Mouse (Mus musculus): Measurements from ENCODE around the gene Med31.

Med31 gene

DNA sequence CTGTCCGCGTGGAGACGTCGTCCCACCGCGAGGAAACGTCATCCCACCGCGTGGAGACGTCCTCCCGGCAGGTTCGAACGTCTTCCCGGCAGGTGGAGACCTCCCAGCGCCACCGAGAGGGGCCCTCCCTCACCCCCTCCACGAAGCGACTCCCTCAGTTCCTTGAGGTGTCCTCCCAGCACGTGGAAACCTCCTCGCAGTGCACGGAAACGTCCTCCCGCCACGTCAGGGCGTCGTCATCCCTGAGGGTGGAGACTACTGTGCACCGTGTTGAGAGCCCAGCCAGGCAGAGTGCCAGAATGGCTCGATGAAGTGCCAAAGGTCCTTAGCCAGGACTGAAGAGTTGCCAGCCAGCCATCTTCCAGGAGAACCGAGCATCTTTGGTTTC lies at the start of gene Med31:
Med31 (minus strand) TSS at position 183 of the 388 bp plus-strand sequence.
- peak; percentile 84 to 86 for DNase-seq

DNA sequence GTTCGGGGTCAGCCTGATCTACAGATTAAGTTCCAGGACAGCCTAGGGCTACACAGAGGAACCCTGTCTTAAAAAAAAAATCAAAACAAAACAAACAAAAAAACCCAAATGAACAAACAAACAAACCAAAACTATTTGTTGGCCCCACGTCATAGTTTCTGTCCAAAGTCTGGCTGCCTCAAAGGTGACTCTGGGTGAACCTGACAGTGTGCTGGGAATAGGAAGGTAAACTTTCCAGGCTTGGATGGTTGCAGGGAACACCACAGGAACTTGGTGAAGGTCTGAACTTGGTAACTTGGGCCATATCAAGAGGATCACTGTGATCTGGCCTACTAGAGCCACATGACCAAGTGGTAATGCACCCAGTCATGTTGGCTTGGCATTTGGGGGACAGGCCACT lies 41.0 kb upstream of the Med31 start:
- no peak for DNase-seq

- DNase-seq: no peak
These were observed 40.2 kb upstream of the Med31 start for GRCm38 (mm10) chr11:72255629-72256028.

GRCm38 (mm10) chr11:72245196-72245753 lies 29.9 kb upstream of the Med31 start:
- DNase-seq: no peak

DNA sequence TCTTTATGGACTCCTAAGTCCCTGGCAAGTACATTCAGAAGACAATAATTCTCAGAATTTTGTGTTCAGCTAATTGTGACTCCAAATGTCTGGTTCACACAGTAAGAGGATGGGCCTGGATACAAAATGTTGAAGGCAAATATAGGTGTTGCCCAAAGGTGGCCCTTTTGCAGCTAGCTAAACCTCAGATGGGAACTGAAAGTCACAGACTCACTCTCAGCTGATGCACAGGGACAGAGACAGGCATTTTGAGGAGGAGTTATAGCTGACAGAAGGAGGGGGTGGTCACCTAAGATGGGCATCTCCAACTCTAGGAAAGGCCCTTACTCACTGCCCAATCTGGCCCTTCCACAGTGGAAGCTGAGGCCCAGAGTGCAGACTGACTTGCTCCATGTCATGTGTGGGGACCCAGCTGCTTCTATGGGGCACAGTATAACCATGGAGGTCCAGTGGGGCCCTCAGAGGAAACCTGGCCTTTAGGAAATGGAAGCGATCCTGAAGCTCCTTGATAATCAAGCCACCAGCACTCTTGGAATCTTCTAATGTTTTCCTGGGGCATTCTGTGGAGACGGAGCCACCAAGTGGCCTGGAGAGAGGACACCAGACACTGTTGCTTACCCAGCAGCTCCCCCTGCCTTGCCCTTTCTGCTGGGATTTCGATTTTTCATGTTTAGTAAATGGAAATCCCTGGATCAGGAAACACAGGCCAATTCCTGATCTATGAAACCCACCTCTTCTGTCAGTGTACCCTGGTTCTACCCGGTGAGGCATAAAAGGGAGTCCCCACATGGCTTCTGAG lies 24.9 kb upstream of the Med31 start:
- no peak for DNase-seq

DNA sequence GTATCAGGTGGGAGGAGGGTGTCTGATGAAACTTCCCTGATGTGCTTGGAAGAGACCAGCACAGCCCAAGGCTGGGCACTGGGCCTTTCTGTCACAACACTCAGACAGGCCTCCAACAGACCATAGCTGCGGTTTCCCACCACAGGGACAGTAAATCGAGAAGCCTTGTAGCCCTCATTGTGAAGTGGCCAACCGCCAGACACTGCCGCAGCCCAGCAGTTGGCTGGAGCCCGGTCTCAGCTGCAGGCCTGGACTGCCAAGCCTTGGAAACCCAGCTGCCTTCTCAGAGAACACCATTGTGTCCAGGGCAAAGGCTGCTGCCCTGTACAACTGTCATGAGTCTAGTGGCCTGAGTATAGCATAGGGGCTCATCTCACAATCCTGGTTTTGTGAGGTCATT lies 18.6 kb upstream of the Med31 start:
- DNase-seq: peak; percentile 6 to 12

- DNase-seq: no peak
These were observed 17.6 kb upstream of the Med31 start for GRCm38 (mm10) chr11:72232991-72233390.

DNA sequence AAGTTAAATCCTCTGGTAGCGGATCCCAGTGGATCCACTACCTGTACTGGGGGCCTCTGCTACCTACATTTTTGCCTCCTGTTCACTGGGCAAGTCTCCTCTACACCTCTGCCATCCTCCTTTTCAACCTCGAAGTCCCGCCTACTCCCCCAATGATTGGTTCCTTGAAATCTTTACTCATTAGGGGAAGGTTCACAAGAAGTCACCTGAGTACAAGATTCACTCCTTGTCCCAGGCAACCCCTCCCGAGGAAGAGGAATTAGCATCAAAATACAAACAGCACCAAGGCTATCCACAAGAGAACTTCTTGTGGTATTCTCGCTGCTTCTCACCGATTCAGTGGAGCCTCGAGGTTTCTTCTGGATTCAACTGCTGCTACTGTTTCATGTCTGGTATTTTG lies 16.7 kb upstream of the Med31 start:
- no peak for DNase-seq

- DNase-seq: no peak
These were observed 13.1 kb upstream of the Med31 start for GRCm38 (mm10) chr11:72228513-72228912.

DNA sequence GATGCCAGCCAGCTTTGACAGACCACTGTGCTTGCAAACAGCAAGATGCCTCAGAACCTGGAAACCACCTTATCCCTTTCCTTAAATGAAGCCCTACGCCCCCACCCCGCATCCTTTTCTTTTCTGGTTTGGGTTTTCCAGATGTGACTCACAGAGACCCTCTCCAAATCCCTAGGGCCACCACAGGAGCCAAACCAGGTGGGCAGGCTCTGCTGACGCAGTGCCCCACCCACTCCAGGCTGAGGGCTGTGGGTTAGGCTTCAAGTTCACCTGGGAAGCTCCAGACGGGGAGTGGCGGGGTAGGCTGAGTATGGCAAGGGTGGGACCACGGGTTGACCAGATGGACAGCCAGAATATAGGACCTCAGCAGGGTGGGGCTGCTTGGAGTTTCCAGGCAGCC lies 11.5 kb upstream of the Med31 start:
- no peak for DNase-seq

DNA sequence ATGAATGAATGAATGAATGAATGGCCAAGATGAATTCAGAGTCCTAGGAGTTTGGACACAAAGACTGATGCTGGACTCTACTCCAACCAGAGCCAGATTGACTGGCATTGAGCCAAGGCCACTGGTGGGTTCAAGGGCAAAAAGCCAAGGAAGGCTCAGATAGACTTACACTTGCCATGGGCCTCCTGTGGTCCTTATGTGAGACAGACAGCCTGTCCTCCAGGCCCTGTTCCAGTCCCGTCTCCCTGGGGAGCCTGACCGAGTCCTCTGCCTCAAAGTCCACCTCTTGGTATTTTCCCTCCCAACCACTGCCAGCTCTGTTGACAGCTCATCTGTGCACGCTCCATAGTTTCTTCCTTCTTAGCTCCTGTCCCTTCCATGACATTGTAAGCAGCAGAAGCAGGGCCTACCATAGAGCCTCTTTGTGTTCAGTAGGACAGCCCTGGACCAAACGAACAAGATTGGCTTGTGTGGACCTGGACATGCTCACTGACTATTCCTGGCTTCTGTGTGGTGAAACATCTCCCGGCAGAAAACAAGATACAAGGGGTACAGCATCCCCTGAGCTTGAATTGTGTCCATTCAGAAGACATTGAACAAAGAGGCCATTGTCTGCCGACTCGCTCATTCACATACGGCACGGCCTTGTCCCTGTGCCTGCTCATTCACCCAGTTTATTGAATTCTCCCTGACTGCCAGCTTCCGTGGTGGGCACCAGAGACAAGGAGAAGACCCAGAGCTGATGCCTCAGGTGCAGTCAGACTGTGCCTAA lies 10.8 kb upstream of the Med31 start:
- peak; percentile 58 to 61 for DNase-seq

DNA sequence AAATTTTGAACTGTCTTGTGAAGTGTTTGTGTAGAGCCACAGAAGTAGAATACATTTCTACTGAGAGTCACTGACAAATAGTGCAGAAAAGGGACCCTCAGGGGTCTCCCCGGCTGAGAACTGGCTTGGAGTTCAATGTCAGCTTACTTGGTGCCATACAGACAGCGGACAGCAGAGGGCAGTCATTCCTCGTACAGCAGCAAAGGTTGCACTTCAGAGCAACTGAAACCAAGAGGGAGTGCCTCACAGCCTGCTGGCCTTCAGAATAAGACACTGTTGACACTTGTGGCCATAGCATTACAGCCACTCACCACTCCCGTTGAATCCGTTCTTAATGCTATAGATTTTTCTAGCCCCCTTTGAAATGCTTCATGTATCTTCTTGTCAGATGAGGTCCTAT lies 9.5 kb upstream of the Med31 start:
- peak; percentile 81 to 85 for DNase-seq

DNA sequence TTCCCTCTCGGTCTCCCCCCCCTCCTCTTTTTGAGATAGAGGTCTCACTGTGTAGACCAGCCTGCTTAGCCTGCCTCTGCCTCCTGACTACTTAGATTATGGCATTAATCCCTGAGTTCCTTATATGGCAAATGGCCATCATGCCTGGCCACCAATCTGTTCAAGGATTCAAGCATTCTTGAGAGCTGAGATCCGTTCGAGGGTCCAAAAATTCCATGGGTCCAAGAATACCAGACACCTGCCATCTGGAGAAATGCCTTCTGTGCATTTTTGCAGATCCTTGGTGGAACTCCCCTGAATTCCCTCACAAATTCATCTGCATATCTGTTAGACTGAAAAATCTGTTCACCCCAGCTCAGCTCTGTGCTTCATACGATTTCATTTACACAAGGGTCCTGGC lies 8.0 kb upstream of the Med31 start:
- no peak for DNase-seq

- peak; percentile 61 to 62 for DNase-seq
These were observed 5.9 kb upstream of the Med31 start for GRCm38 (mm10) chr11:72221278-72221677.

DNA sequence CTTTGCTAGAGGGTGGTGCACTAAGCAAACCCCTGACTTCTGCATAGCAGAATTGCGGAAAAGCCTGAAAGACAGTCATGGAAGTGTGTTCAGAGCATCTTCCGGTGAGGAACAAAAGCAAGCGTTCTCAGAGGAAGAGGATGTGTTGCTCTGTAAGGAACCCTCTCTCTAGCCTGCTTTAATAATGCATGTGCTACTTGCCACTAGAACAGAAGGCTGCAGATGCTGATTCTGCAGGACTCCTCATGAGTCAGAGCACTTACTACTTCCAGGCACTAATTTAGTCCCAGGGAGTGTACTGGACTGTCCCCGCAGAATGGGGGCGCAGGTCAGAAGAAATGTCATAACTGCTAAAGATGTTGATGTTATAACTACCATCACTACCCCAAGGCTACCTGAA lies 1.7 kb upstream of the Med31 start:
- DNase-seq: no peak

- DNase-seq: peak; percentile 92 to 94
These were observed 592 bp downstream of the Med31 start for GRCm38 (mm10) chr11:72214591-72215409.

GRCm38 (mm10) chr11:72207834-72208377 lies 7.5 kb downstream of the Med31 start:
- no peak for DNase-seq

DNA sequence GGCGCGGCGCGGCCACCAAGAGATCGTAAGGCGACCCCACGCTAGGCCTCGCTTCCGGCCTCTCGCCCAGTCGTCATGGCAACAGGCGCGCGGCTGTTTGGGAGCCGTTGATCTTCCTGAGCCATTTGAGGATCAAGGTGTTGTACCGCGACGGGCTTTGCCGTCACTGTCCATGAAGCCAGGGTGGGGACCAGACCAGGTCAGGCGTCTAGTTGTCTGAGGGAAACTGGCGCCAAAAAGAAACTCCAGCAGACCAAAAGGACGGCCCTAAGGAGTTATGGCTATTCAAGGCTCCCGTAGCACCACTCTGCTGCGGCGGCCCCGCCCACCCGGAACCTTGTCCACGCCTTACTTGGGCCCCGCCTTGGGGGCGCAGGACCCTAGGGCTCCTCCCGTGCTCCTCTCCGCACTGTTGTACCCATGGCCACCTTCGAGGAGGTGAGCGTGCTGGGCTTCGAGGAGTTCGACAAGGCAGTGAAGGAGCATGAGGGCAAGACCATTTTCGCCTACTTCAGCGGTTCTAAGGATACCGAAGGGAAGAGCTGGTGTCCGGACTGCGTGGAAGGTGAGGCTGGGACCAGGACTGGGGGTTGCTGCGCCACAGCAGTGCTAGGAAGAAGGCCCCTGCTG lies 8.1 kb downstream of the Med31 start, which contains the start of the genes 4933427D14Rik and Txndc17:
4933427D14Rik (minus strand) TSS at position 256 of the 630 bp plus-strand sequence.
Txndc17 (plus strand) TSS at position 344 of the 630 bp plus-strand sequence.
- peak; percentile 89 to 91 for DNase-seq

DNA sequence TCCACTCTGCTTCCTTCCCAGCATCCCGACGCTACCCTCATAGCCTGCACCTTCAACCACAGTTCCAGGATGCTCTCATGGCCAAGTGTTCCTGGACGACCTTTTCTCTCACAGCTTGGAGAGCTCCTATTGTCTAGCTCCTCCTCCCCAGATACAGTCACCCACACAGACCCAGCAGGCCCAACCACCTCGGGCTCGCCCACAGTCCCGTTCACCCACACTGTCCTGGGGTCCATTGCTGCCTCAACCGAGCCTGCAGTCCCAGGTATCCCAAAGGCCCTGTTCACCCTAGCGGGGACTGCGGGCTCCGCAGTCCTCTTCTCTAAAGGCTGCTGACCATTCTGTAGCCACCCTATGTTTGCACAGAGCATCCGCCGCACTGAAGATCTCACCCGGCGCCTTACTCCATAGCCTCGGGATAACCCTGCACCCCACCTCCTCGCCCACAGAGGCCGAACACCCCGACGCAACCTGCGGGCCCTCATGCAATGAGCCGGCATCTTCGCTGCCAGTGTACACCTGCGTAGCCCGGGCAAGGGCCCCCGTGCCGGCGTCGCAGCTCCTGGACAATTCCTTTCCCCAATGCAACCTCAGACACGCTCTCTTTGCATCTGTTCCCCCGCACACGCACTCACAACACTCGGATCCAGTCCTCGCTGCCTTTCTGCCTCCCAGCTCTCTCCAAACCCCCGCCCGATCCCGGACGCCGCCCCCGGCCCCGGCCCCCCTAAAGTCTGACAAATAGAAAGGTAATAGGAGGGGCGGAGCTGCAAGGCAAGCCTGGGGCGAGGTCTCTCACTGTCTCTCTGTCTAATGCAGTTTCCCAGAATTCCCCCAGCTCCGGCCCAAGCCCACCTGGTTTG lies 8.8 kb downstream of the Med31 start, which contains the start of gene Gm43951:
Gm43951 (minus strand) TSS at position 500 of the 863 bp plus-strand sequence.
- DNase-seq: peak; percentile 34 to 44

- peak in 1 of 2 experiments; percentile 9 for DNase-seq
These were observed 10.1 kb downstream of the Med31 start for GRCm38 (mm10) chr11:72205256-72205655.

GRCm38 (mm10) chr11:72203440-72203839 lies 12.0 kb downstream of the Med31 start:
- DNase-seq: peak; percentile 35 to 42
